Mouse (Mus musculus) brain, embryonic 14.5 days (tissue): ENCODE results near the gene Pth2. TPM values are rescaled to one million over a fixed set of nuclear protein-coding genes. Genes with fewer than 3 reads are reported as not detected.
"Not testable (repeated sequence)": the region's sequence is repeated elsewhere in the genome, so short reads cannot be mapped to it uniquely, and the experiment has no call there.

Experiments
- DNase-seq: peaks from one replicate; pipeline ENCODE4 v3.0.0-alpha.2; 2011; ENCODE audit warnings: low read depth
- CTCF ChIP-seq: fragments of 200-500 bp; IDR thresholded peaks from 2 replicates; pipeline ENCODE4 v1.5.1; 2012; ENCODE audit warnings: inconsistent platforms, mild to moderate bottlenecking, moderate library complexity, borderline replicate concordance; ENCODE audit not compliant: insufficient read depth, insufficient read length; ENCODE audit errors: extremely low read depth
- POLR2A ChIP-seq: fragments of 200-500 bp; IDR thresholded peaks from 2 replicates; pipeline ENCODE4 v1.6.1; 2012; ENCODE audit warnings: mild to moderate bottlenecking, inconsistent platforms, borderline replicate concordance; ENCODE audit not compliant: poor library complexity, insufficient read depth, insufficient read length, severe bottlenecking; ENCODE audit errors: extremely low read depth
- polyA plus RNA-seq: library from polyadenylated mRNA; depleted of rRNA; stranded (reverse); fragments of >200 nt; gene quantifications from 2 replicates; pipeline ENCODE4 v1.2.3, GENCODE M21; 2012

Gene Pth2
- polyA plus RNA-seq, 1 experiment = 0.30 TPM

DNA sequence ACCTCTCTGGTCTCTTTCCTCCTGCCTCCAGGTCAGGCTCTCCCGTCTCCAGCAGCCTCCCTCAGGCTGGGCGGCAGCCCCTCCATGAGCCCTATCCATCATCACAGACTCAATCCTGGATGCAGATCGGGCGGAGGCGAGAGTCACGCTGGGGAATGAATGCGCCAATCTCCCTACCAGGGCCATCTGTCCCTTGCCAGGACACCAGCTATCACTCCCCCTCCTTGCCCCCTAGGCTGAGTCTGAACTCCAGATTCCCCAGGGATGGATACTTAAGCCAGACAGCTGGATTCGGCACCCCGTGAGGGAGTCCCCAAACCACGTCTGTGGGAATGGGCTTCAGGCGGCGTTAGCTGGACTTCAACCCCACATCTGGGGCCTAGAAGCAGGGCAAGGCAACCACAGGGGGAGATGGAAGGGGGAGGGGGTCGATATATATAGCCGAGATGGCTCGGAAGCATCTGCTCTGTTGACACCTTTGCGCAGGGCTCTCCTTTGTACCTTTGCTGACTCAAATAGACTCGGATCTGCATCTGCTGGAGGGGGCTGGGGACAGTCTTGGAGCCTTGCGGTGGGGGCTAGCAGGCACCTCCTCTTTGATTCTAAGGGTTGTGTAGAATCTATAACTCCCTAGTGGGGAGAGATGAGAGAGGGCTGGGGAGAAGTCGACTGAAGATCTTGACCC, 12.9 kb upstream of the Pth2 start:
- TF ChIP-seq POLR2A (no peak), CTCF (no peak)
- DNase-seq = peak; percentile 57

DNA sequence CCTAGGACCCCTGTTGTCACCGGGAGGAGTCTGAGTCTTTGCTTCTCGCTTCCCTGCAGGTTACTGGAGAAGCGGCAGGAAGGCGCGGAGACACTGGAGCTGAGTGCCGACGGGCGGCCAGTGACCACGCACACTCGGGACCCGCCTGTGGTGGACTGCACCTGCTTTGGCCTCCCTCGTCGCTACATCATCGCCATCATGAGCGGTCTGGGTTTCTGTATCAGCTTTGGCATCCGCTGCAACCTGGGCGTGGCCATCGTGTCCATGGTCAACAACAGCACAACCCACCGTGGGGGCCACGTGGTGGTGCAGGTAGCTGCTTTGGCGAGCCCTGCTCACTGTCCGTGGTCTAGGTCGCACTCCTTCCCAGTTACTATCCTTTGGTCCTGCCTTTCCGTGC, 12.1 kb upstream of the Pth2 start:
- DNase-seq = no peak
- TF ChIP-seq POLR2A (no peak), CTCF (no peak)

DNA sequence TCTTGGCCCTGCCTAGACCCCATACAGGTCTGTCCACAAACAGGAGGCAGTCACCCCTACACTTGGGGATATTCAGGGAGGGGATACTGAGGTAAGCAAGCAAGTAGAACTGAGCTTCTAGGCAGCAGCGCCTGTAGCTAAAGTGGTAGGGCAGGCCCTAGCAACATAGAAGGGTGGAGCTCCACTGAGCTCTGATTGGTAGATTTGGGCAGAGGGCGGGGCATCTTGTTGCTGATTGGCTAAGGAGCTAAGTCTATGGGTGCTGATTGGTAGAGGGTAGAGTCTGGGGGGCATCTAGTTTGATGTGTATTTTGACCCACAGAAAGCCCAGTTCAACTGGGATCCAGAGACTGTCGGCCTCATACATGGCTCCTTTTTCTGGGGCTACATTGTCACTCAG, 11.3 kb upstream of the Pth2 start:
- no peak for TF ChIP-seq CTCF
- TF ChIP-seq POLR2A = no peak
- DNase-seq = no peak

DNA sequence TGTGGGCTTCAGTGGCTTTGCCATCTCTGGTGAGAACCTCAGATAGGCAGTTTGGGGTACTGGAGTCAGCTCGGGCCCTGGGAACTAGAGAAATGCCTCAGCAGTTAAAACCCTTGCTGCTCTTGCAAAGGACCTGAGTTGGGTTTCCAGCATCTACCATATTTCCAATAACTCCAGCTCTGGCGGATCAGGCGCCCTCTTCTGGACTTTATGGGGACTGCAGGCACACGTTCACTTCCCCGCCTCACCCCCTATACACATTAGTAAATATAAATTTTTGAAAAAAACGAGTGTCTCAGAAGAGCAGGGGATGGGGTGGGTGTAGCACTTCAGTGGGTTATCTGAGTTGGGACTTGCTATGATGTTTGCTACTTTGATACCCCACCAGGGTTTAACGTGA, 7.8 kb upstream of the Pth2 start:
- TF ChIP-seq POLR2A = no peak
- TF ChIP-seq CTCF = peak; percentile 38; the same call in 1 of the 2 replicates
- DNase-seq = no peak

DNA sequence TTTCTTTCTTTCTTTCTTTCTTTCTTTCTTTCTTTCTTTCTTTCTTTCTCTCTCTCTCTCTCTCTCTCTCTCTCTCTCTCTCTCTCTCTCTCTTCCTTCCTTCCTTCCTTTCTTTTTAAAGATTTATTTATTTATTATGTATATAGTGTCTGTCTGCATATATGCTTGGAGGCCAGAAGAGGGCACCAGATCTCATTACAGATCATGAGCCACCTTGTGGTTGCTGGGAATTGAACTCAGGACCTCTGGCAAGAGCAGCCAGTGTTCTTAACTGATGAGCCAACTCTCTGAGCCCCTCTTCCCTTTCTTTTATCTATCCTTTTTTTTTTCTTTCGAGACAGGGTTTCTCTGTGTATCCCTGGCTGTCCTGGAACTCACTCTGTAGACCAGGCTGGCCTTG, 7.0 kb upstream of the Pth2 start:
- not testable (repeated sequence) for DNase-seq

DNA sequence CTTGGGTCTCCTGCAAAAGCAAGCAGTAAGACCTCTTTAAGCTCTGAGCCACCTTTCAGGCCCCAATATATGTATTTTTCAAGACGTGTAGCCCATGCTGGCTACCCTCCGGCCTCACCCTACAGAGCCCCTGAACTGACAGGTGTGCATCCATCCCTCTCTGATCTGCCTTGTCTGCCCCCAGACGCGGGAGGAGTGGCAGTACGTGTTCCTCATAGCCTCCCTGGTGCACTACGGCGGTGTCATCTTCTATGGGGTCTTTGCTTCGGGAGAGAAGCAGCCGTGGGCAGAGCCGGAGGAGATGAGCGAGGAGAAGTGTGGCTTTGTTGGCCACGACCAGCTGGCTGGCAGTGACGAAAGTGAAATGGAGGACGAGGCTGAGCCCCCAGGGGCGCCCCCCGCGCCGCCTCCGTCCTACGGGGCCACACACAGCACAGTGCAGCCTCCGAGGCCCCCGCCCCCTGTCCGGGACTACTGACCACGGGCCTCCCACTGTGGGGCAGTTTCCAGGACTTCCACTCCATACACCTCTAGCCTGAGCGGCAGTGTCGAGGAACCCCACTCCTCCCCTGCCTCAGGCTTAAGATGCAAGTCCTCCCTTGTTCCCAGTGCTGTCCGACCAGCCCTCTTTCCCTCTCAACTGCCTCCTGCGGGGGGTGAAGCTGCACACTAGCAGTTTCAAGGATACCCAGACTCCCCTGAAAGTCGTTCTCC, 6.1 kb upstream of the Pth2 start:
- no peak for TF ChIP-seq CTCF
- TF ChIP-seq POLR2A = no peak
- DNase-seq = no peak

DNA sequence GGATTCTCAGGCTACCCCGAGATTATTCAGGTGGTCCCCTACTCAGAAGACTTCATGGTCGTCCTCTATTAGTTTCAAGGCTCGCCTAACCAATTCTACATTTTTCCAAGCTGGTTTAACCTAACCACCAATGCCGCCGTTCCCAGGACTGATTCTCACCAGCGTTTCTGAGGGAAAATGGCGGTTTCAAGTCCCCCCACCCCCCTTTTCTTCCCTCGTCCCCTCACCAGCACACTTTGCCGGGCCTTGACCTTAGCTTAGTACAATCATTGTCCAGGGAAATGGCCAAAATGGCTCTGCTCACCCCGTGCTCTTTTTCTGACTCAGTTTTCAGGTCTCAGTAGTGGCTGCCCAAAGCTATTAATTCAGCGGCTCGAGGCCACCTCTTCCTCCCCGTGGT, 5.4 kb upstream of the Pth2 start:
- TF ChIP-seq CTCF (no peak), POLR2A (no peak)
- DNase-seq = no peak

DNA sequence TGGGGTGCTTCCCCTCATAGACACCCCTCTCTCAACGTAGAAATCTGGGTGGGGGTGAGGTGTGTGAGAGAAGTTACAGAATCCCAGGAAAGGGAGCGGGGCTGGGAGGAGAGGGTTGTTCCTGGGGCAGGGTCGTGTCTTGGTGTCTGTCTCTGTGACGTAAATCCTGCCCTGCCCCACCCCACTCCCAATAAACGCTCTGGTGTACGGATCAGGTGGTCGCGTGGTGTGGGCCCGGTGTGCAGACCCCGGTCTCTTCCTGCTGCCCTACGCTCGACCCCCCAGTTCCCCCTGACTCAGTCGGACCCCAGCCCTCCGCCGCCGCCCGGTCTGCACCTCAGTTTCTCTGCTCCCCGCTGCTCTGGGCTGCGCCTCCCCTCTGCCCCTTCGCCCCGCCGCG, 4.9 kb upstream of the Pth2 start:
- TF ChIP-seq CTCF (no peak), POLR2A (no peak)

DNA sequence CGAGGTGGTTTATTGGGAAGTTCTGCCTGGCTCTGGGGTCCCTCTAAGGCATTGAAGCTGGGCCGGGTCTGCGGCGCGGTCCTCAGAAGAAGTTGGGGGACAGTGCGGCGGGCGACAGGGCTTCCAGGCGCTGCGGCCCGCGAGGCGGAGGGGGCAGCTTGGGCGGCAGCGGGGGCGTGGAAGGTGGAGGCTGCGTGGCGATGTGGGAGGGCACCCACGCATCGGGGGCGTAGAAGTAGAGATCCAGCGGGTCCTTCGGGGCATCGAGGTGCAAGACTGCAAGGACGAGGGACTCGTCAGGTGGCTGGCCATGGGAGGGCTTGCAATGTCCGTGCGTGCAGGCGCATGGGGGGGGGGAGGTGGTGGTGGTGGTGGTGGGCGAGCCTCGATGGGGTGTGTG, 4.4 kb upstream of the Pth2 start:
- no peak for TF ChIP-seq POLR2A
- no peak for TF ChIP-seq CTCF
- DNase-seq = no peak

More for the DNA sequence above, 4.9 kb upstream of the Pth2 start:
- DNase-seq = no peak

DNA sequence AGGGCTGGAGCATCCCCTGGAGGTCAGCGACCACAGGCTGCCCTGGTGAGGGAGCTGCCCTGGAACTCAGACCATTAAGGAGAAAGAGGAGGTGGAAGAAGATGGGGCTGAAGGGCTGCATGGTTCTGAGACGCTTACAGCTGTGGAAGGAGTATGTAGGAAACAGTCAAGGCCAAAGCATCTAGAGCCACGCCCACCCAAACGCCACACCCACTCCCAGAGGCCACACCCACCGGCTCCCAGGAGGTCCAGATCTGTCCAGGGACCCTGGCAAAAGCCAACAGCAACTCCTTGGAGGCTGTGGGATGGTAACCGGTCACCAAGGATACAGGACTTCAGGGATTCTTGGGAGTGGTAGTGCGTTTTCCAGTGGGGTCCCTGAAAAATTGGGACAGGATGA, 2.2 kb upstream of the Pth2 start:
- TF ChIP-seq POLR2A = no peak
- no peak for TF ChIP-seq CTCF
- no peak for DNase-seq

DNA sequence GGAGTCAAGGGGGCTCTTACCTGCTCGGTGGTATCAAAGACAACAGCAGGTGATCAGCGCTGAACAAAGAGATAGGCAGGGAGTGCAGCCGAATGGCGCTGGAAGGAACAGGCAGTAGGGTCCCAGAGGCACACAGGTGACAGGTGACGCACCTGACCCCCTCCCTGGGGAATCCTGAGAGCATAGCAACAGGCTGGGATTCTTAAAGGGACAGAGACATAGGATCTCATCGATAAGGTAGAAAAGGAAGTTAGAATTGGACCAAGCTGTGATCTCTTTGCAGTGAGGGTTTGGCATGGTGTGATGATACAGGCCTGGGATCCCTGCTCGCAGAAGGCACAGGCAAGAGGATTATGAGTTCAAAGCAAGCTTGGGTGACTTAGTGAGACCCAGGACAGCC, 1.3 kb upstream of the Pth2 start, which contains the start of gene Gfy:
TSS of gene Gfy (minus strand) at position 101 of the 400 bp plus-strand sequence.
- DNase-seq = no peak
- TF ChIP-seq CTCF = no peak
- no peak for TF ChIP-seq POLR2A

DNA sequence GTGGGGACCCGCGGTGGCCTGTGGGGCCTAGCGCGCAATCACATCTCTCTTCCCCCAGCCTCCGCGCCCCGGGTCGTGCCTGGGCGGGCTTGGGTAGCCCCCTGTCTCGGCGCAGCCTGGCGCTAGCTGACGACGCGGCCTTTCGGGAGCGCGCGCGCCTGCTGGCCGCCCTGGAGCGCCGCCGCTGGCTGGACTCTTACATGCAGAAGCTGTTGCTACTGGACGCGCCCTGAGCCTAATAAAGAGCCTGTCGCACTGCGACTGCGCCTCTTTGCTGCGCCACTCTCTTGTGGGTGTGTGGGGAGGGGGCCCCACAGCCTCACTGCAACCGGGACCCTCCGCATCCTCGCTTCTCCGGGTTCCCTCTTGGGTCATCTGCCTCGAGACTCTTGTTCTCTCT, 745 bp downstream of the Pth2 start:
- TF ChIP-seq POLR2A (no peak), CTCF (no peak)
- DNase-seq = no peak

DNA sequence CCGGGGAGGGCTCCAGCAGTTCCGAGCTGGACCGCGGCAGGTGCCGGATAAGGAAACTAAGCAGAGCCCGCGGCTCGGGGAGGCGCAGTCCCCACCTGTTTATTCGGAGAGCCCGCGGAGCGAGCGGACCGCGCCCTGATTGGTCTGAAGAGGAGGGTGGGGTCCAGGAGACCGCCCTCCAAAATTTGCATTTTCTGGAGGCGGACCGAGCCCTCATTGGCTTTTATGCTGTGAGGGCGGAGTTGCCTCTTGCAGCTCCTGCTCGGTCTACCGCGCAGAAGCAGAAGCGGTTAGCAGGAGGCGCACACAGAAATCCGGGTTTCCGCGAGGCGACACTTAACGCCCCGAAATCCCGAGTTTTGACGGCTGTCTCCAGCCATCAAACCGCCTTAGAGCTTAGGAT, 1.4 kb downstream of the Pth2 start:
- no peak for TF ChIP-seq POLR2A
- TF ChIP-seq CTCF = no peak
- DNase-seq = peak; percentile 93
